Mouse (Mus musculus): ENCODE data around the gene Eps8l1.

Gene Eps8l1

DNA sequence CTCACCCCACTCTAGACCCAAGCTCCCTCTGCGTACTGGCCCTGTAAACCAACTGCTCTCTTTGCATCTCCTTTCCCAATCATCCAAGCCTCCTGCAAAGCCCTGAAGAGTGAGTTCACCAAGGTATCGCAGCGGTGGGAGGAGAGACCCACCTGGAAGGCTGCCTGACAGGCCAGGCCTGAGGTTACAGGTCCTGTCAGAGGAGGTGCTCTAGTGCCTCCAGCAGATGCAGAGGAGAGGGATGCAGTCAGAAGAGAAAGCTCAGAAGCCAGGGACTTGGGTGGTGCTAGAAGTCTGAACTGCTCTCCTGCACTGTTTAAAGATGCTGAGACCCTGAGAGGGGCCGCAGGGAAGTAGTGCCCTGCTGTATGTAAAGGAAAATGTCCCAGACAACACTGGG lies 38.6 kb downstream of the Eps8l1 start:
- POLR2A ChIA-PET = interaction anchor here in 2 of 4 experiments (0.8 to 1.5 kb wide), 15 partner anchors 8 to 375 kb away, joined by 3 to 6 read pairs (median 4); partner anchors contain the start of genes Tnnt1 (in 1 of the 2) and Ube2s (in 1 of the 2)
- CTCF ChIA-PET = interaction anchor here in 2 of 4 experiments (1.4 to 1.9 kb wide), 2 partner anchors 10 to 14 kb away, joined by 7 to 12 read pairs; no protein-coding TSS in a partner anchor

- POLR2A ChIA-PET = interaction anchor here (0.7 to 3.1 kb wide), 59 partner anchors 7 to 922 kb away, joined by 3 to 46 read pairs (median 5); partner anchors contain the start of genes Ube2s (in 3 of the 4), Dnaaf3 (in 2 of the 4), Leng8 (in 2 of the 4) and Mboat7 (in 2 of the 4)
- CTCF ChIA-PET = interaction anchor here (0.5 to 2.4 kb wide), 18 partner anchors 8 to 884 kb away, joined by 3 to 21 read pairs (median 6); partner anchors contain the start of genes Ndufa3 (in 1 of the 4) and Tnni3 (in 1 of the 4)
Measured at GRCm38 (mm10) chr7:4500892-4501471, 40.5 kb downstream of the Eps8l1 start.

- CTCF ChIA-PET = interaction anchor here (0.5 to 2.4 kb wide), 28 partner anchors 8 to 885 kb away, joined by 3 to 21 read pairs (median 4); partner anchors contain the start of genes Tnni3 (in 2 of the 4), Ndufa3 (in 1 of the 4) and Tnnt1 (in 1 of the 4)
Measured at GRCm38 (mm10) chr7:4501558-4502397, 41.3 kb downstream of the Eps8l1 start, which contains the start of gene Ppp1r12c. Gene Ppp1r12c, minus strand, starts transcription at chr7:4501680.

DNA sequence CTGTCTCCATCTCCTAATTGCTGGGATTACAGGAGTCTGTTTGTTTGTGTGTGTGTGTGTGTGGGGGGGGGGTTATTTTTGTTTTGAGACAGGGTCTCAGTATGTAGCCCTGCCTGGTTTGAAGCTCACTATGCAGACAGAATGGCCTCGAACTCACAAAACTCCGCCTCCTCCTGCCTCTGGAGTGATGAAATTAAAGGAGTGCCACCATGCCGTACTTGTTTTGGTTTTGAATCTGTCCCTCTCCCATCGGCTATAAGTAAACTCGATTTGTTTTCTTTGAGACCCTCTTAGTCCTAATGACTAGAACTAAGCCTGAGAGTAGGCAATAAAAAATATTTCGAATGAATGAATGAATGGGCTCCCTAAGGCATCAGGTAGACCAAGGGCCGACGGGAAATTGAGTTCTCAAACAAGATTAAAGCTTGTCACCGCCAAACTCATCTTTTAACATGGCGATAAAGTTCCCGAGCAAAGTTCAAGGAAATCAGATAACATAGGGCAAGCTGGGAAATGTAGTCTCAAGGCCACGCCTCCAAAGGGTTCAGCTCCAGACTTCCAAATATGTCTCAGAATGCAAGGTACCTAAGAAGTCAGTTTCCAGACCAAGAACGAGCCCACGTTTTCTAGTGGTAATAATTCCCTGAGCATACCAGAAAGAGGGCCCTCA lies 42.1 kb downstream of the Eps8l1 start:
- ChIA-PET CTCF (interaction anchor here in 3 of 4 experiments (0.6 to 2.4 kb wide), 18 partner anchors 7 to 886 kb away, joined by 3 to 21 read pairs (median 5); partner anchors contain the start of genes Tnni3 (in 2 of the 3), Ndufa3 (in 1 of the 3) and Tnnt1 (in 1 of the 3)), POLR2A (interaction anchor here (0.5 to 3.1 kb wide), 75 partner anchors 7 to 1264 kb away, joined by 3 to 46 read pairs (median 5); partner anchors contain the start of genes Leng8 (in 3 of the 4), Tnni3 (in 3 of the 4), Cox6b2 (in 2 of the 4) and Dnaaf3 (in 2 of the 4))

More at GRCm38 (mm10) chr7:4501558-4502397, 41.3 kb downstream of the Eps8l1 start, which contains the start of gene Ppp1r12c:
- POLR2A ChIA-PET = interaction anchor here (0.6 to 3.1 kb wide), 85 partner anchors 8 to 1263 kb away, joined by 3 to 46 read pairs (median 5); partner anchors contain the start of genes Leng8 (in 3 of the 4), Rpl28 (in 3 of the 4), Tnni3 (in 3 of the 4) and Ube2s (in 3 of the 4)

- CTCF ChIA-PET = interaction anchor here in 3 of 4 experiments (0.6 to 2.4 kb wide), 5 partner anchors 10 to 372 kb away, joined by 3 to 13 read pairs (median 5); partner anchors contain the start of gene Tnni3 (in 1 of the 3)
Measured at GRCm38 (mm10) chr7:4503100-4503499, 42.6 kb downstream of the Eps8l1 start.

GRCm38 (mm10) chr7:4503858-4504257 lies 43.4 kb downstream of the Eps8l1 start:
- ChIA-PET POLR2A (interaction anchor here in 2 of 4 experiments (0.7 to 1.6 kb wide), 5 partner anchors 9 to 291 kb away, joined by 3 to 6 read pairs (median 3); no protein-coding TSS in a partner anchor), CTCF (interaction anchor here in 2 of 4 experiments (1.6 kb wide), 2 partner anchors 9 to 20 kb away, joined by 3 to 5 read pairs; partner anchors contain the start of gene Tnni3 (in 1 of the 2))

More at GRCm38 (mm10) chr7:4503100-4503499, 42.6 kb downstream of the Eps8l1 start:
- POLR2A ChIA-PET = interaction anchor here (0.6 to 3.1 kb wide), 21 partner anchors 10 to 858 kb away, joined by 3 to 46 read pairs (median 7); partner anchors contain the start of genes Leng8 (in 2 of the 4), Tnni3 (in 2 of the 4), Cnot3 (in 1 of the 4) and Kmt5c (in 1 of the 4)

DNA sequence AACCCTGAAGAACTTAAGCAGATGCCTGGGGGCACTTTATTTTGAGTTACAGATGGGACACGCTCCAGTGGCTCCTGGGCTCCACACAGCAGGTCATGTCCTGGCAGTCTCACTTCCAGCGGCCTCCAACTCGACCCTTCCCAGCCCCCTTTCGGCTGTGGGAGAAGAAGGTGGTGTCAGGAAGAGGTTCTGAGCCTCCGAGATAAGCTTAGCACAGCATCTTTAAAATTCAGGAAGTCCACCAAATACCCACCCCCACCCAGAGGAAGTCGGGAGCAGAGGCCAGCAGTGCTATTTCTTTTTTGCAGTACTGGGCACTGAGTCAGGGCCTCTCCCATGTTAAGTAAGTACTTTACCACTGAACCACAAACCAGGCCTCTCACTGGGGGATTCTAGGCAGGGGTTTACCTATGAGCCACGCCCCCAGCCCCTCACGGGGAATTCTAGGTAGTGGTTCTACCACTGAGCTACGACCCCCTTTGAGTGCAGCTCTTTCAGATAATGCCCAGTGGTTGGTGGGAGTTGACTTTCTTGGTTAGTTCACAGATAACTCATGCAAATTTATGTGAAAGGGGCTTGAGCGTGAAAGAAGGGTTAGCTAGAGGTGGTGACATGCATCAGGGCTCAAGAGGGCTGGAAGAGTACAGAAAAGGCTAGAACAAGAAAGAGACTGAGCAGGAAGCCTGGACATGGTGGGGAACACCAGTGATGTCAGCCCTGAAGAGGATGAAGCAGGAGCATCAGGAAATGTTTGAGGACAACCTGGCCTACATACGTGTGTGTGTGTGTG lies 44.4 kb downstream of the Eps8l1 start:
- POLR2A ChIA-PET = interaction anchor here in 3 of 4 experiments (0.7 to 1.4 kb wide), 4 partner anchors 11 to 813 kb away, joined by 3 to 9 read pairs (median 7); partner anchors contain the start of genes Fiz1 (in 1 of the 3) and Zfp524 (in 1 of the 3)

GRCm38 (mm10) chr7:4507220-4507619 lies 46.7 kb downstream of the Eps8l1 start:
- ChIA-PET POLR2A (interaction anchor here in 3 of 4 experiments (0.6 to 4.2 kb wide), 7 partner anchors 9 to 800 kb away, joined by 3 to 42 read pairs (median 5); partner anchors contain the start of genes Dnaaf3 (in 1 of the 3), Tnni3 (in 1 of the 3), Tnnt1 (in 1 of the 3) and Ube2s (in 1 of the 3)), CTCF (interaction anchor here in 2 of 4 experiments (1.9 to 10.7 kb wide), 4 partner anchors 9 to 17 kb away, joined by 7 to 219 read pairs (median 16); partner anchors contain the start of genes Tnnt1 (in 2 of the 2) and Tnni3 (in 1 of the 2))

More for the DNA sequence above, 44.4 kb downstream of the Eps8l1 start:
- CTCF ChIA-PET = interaction anchor here in 1 of 4 experiments (0.7 to 1.6 kb wide), 2 partner anchors 9 to 15 kb away, joined by 3 read pairs; no protein-coding TSS in a partner anchor

DNA sequence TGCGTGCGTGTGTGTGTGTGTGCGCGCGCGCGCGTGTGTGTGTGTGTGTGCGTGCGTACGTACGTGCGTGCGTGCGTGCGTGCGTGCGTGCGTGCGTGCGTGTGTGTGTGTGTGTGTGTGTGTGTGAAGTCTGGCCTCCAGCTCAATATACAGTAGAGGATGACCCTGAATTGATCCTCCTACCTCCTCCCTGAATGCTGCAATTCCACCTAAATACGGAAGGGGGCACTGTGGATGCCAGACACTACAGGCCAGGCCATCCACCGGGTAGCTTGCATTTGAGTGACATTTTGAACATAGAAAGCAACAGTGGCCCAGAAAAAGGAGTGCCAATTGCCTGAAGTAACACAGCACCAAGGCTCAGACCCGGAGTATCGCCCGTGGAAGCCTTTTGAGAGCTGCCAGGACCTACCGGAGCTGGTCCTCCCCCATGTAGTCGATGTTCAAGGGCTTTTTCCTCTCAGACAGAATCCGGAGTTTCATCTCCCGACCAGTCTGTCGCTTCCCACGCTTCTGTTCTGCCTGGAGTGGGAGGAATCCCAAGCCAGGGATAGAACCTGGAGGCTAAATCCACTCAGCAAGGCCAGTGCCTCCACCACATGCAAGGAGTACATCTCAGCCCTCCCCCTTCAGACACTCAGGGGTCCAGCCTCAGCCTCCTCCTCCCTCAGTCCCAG lies 47.7 kb downstream of the Eps8l1 start:
- ChIA-PET CTCF (interaction anchor here (0.5 to 10.7 kb wide), 49 partner anchors 8 to 1767 kb away, joined by 3 to 219 read pairs (median 4); partner anchors contain the start of genes Tnni3 (in 3 of the 4), Tnnt1 (in 2 of the 4), Cnot3 (in 1 of the 4) and Cox6b2 (in 1 of the 4)), POLR2A (interaction anchor here in 3 of 4 experiments (0.6 to 4.2 kb wide), 24 partner anchors 8 to 846 kb away, joined by 3 to 42 read pairs (median 4); partner anchors contain the start of genes Tnni3 (in 2 of the 3), Tnnt1 (in 2 of the 3), Ube2s (in 2 of the 3) and Cox6b2 (in 1 of the 3))

DNA sequence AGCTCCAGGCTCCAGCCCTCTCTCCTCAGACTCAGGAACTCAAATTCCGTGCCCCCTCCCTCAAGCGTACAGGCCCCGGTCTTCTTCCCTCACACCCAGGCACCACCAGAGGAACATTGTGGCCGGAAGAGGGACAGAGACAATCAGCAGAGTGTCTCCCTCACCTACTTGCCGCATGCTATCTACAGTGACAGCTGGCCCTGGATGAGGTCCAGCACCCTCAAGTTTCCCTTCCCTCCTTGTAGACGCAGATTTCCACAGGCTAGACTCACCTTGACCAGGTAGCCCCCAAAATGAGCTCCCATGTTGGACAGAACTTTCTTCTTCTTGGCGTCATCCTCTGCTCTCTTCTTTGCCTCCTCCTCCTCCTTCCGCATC lies 48.3 kb downstream of the Eps8l1 start:
- ChIA-PET CTCF (interaction anchor here (0.5 to 10.7 kb wide), 51 partner anchors 8 to 1767 kb away, joined by 3 to 219 read pairs (median 5); partner anchors contain the start of genes Tnni3 (in 4 of the 4), Tnnt1 (in 2 of the 4), Cnot3 (in 1 of the 4) and Cox6b2 (in 1 of the 4)), POLR2A (interaction anchor here in 3 of 4 experiments (0.6 to 4.2 kb wide), 28 partner anchors 8 to 864 kb away, joined by 3 to 42 read pairs (median 4); partner anchors contain the start of genes Tnni3 (in 2 of the 3), Cnot3 (in 1 of the 3), Cox6b2 (in 1 of the 3) and Dnaaf3 (in 1 of the 3))

GRCm38 (mm10) chr7:4509863-4510608 lies 49.6 kb downstream of the Eps8l1 start:
- ChIA-PET POLR2A (interaction anchor here in 3 of 4 experiments (0.5 to 4.2 kb wide), 43 partner anchors 8 to 865 kb away, joined by 3 to 42 read pairs (median 4); partner anchors contain the start of genes Ppp1r12c (in 3 of the 3), Tnni3 (in 3 of the 3), Cox6b2 (in 2 of the 3) and Dnaaf3 (in 2 of the 3)), CTCF (interaction anchor here (0.6 to 10.7 kb wide), 55 partner anchors 8 to 865 kb away, joined by 3 to 219 read pairs (median 4); partner anchors contain the start of genes Ppp1r12c (in 4 of the 4), Tnni3 (in 4 of the 4), Dnaaf3 (in 2 of the 4) and Cnot3 (in 1 of the 4))

- POLR2A ChIA-PET = interaction anchor here in 3 of 4 experiments (0.6 to 4.2 kb wide), 5 partner anchors 9 to 801 kb away, joined by 3 to 42 read pairs (median 4); partner anchors contain the start of genes Tnni3 (in 2 of the 3), Fiz1 (in 1 of the 3) and Zfp524 (in 1 of the 3)
- CTCF ChIA-PET = interaction anchor here in 3 of 4 experiments (0.5 to 10.7 kb wide), 6 partner anchors 10 to 1967 kb away, joined by 3 to 219 read pairs (median 4); partner anchors contain the start of genes Tnni3 (in 3 of the 3) and Ppp1r12c (in 1 of the 3)
Measured at GRCm38 (mm10) chr7:4511489-4512224, 51.2 kb downstream of the Eps8l1 start.

- ChIA-PET POLR2A (interaction anchor here (0.6 to 2.9 kb wide), 20 partner anchors 9 to 460 kb away, joined by 3 to 18 read pairs (median 4); partner anchors contain the start of genes Ppp1r12c (in 3 of the 4), Tnni3 (in 3 of the 4), Leng8 (in 1 of the 4) and Ube2s (in 1 of the 4)), CTCF (interaction anchor here (0.5 to 10.7 kb wide), 46 partner anchors 8 to 1079 kb away, joined by 3 to 219 read pairs (median 4); partner anchors contain the start of genes Tnni3 (in 4 of the 4) and Ppp1r12c (in 3 of the 4))
Measured at GRCm38 (mm10) chr7:4513236-4513635, 52.8 kb downstream of the Eps8l1 start.

All from embryonic stem cell, embryonic (primary cell).